Mouse (Mus musculus) 416B (cell line): ENCODE measurements around the gene Mettl25.

ENCODE experiments used
- DNase-seq: peaks from one replicate; pipeline ENCODE4 v3.0.0; 2011; ENCODE audit warnings: low read depth

Gene Mettl25

DNA sequence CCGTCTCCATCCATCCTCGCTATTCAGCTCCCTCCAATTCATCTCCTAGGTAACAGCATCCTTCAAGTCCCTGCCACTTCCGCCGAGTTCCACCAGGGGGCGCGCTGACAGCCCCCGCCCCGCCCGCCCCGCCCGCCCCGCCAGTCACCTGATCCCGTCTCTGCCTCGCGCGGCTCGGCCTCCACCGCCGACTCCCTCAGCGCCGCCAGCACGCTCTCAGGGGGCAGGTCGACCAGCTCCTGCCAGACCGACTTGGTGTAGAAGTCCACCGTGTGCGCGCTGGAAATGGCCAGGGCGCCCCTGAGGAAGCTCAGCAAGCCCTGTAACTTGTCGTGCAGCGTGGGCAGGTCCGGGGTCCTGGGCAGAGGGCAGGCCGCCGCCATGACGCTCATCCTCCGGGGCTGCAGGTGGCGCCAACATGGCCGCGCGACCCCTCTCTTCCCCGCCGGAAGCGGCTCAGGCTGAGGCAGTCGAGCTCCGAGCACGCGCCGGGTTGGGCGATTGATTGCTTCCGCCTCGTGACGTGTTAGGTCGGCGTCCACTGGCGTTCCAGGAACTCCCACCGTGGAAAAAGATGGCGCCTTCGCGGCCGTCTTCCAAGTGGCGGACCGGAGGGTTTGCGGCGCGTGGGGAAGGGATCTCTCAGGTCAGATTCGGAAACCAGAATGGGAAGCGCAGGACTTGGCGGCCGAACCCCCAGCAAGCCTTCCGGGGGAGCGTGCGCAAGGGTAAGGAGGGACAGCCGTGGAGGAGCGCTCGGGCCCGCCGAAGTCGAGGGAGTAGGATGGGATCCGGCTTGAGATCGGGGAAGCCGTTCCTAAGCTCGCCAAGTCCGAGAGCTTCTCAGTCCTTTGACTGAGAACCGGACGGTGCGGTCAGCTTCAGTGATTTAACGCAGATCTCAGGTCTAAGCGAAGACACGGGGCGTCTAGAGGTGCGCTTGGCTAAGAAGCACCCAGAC, at the start of gene Mettl25, which contains the start of gene Ccdc59:
Mettl25 (minus strand) TSS at position 453 of the 961 bp plus-strand sequence.
Ccdc59 (plus strand) TSS at position 140 of the 961 bp plus-strand sequence.
- DNase-seq = peak; percentile 96

DNA sequence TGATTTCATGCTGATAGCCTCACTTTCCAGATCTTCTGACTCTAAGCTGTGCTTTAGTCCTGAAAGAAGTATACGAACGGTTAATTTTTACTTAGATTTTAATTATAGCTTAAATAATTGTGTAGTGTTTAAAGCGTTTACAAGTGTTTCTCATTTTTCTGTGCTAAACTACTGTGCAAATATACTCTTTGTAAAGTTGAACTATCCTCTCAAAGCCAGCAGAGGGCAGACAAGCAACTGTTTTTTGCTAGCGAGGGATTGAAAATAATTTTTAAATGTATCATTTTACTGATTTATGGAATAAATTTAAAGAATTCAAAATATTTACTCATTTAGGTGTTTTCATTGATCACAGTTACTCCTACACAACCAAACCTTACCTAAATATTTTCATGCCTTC, 26.1 kb upstream of the Mettl25 start:
- peak; percentile 38 for DNase-seq

- DNase-seq = no peak
These were observed 10.0 kb upstream of the Mettl25 start for GRCm38 (mm10) chr10:105851136-105851535.

- no peak for DNase-seq
These were observed 9.1 kb upstream of the Mettl25 start for GRCm38 (mm10) chr10:105850286-105850685.

- no peak for DNase-seq
These were observed 1.4 kb upstream of the Mettl25 start for GRCm38 (mm10) chr10:105842574-105842973.

DNA sequence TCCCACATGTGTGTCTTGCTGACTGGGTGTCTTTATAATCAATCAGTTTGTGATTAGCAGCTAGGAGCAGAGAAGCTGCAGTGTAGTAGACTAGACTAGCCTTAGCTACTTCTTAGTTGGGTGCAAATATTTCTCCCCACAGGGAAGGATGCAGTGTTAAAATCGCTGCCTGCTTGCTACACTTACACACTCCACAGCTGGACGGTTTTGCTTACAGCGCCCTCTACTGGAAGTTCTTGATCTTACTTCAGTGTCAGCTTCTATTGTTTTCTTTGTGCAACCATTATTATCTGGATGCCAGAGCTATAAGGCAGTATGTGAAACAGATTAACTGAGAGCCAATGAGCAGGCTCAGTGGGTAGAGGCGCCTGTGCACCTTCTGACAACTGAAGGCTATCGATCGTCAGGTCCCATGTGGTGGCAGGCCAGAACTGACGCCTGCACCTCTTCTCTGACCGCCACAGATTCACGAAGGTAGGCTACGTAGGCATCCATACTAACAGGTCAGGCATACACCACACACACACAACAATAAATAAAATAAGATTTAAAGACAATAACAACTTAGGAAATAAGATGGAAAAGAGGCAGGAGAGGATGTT, 6.5 kb downstream of the Mettl25 start:
- DNase-seq = peak; percentile 79

DNA sequence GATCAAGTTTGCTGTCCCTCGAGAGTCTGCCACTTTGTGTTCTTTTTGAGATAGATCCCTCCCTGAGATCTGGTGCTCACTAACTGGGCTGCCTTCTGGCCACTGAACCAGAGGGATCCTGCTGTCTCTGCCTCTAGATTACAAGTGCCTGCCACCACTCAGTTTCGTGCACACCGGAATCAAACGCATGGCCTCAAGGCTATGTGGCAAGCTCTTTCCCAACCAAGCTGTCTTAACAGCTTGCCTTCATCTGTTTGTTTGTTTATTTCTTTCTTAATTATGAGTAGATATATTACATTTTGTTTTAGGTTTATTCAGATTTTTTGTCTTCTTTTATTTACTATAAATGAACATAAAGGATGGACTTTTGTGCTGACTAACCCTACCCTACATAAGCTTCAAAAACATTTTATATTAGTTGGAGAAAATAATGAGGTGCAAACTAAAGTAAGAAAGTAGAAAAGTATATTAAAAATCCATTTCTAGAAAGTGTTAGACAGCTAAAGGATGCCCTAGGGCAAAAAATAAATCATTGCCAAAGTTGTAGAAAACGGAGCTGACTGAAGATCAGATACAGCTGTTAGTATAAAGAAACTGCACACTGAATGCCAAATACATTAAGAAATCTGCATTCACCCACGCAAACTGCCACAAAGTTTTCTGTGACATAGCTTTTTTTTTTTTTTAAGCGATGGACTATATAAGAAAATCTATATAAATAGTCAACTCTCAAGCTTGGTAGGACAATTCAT, 34.7 kb downstream of the Mettl25 start:
- DNase-seq = no peak

GRCm38 (mm10) chr10:105803461-105803860, 37.7 kb downstream of the Mettl25 start:
- no peak for DNase-seq

GRCm38 (mm10) chr10:105802132-105802531, 39.0 kb downstream of the Mettl25 start:
- DNase-seq = no peak

DNA sequence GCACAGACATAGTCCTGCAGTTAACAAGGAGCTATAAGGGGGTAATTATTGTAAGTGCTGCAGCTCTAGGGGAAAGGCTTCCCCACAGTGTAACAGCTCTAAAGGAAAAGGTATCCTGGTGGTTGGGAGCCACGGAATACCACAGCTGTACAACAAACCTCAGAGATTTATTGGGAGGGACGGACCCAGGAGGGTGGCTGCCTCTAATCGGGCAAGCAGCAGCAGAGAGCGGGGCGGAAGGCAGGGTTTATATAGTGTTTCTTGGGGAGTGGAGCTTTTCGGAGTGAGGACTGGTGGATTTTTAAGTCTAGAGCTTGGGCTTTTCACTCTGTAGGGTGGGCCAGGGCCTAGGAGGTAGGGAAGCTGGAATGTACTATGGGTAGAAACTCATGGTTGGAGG, 40.0 kb downstream of the Mettl25 start:
- no peak for DNase-seq

DNA sequence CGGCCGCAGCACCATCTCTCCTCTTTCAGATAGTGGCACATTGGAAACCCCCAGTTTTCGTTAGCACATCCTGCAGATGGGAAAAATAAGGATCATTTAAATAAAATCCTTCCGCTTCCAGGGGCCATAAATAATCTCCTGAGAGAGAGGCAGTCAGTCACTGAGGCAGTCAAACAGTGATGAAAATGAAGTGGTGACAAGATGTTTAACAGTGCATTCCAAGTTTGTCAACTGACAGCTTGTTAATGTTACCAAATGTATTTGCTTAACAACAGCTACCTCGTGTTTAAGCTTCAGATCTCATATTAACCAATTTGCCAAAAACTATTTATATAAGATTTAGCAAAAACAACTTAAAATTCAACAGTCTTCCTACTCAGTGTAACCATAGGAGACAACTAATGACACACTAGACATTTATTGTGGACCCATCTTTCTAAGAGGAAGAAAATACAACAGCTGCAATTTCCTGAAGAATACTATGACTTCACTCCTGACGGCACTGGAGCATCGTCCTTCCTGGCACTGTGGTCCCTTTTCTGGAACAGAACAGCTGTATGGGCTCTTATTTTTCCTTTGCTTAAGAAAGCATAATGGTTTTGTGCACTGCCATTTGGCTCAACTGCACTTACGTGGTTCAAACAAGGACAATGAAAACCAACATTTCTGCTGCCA, 43.8 kb downstream of the Mettl25 start:
- no peak for DNase-seq

DNA sequence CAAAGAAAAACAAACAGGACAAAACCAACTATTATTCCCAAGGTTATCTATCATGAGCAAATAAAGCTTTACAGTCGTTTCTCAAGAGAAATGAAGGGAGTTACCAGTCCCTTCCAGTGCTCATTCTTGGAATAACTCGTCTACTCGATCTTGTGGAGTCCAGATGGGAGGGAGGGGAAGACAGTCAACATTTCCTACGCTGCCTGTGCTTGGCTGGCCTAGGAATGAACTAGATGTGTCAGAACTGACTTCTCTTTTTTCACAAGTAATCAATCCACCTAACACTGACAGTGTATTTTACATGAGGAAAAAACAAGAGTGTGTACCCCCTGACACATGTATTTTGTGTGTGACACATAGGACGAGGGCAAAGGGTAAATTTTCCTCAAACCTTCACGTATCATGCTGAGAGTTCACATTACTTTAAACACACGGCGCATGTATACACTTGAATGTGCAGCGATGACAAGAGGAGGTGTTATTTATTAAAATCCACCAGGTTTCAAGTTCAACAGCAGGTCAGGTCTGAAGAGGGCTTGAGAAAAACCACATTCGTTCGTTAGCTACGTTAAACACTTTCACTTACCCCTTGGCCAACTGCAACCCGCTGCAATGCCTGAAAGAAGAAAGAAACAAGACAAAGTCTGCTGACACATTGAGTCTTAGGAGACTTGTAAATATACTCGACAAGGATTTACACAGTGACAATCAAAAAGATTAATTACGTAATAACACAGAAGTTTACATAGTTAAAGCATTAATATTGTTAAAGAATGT, 47.2 kb downstream of the Mettl25 start:
- DNase-seq = no peak

GRCm38 (mm10) chr10:105788744-105789486, 52.3 kb downstream of the Mettl25 start:
- no peak for DNase-seq

DNA sequence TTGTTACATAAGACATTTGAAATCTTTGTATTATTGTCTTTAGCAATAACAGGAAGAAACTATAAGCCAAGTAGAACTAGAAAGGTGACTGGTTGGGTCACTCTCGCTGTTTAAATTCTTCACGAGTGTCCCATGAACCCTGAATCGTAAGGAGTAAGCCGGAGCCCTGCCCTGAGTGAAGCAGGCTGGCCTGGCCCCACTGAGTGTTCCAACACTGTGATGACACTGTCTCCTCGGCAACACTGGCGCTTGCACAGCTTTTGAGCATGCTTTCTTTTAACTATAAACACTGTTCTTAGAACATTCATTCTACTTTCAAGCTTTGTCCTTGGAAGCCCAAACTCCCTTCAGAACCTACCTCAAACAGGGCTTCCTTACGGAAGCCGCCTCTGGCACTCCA, 57.4 kb downstream of the Mettl25 start:
- DNase-seq = no peak

- DNase-seq = peak; percentile 78
These were observed 66.8 kb downstream of the Mettl25 start for GRCm38 (mm10) chr10:105774382-105774781.

- DNase-seq = no peak
These were observed 68.3 kb downstream of the Mettl25 start for GRCm38 (mm10) chr10:105772821-105773302.

- no peak for DNase-seq
These were observed 77.2 kb downstream of the Mettl25 start for GRCm38 (mm10) chr10:105763959-105764358.

GRCm38 (mm10) chr10:105760460-105760859, 80.7 kb downstream of the Mettl25 start:
- no peak for DNase-seq

DNA sequence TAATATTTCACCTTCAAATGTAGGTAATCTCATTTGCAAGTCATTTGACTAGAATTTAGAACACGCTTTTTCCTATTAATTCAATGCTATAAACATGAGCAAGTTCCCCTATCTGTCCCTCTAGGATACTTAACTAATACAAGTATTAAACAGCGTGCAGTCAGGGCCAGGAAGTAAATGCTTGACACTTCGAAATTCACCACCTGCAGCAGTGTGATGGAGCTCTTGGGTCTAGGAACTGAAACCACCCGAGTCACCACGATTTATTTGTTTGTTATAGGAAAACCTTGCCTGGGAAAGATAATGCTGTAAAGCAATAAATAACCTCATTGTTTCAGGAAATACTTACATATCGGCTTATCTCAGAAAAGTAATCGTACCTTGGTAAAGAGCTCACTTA, 81.1 kb downstream of the Mettl25 start:
- DNase-seq = peak; percentile 7
